Mouse (Mus musculus): Measurements from ENCODE around the gene Tm9sf2. TPM values are rescaled to one million over a fixed set of nuclear protein-coding genes. Genes with fewer than 3 reads are reported as not detected.
"Not testable (repeated sequence)": the region's sequence is repeated elsewhere in the genome, so short reads cannot be mapped to it uniquely, and the experiment has no call there.

Tm9sf2 gene
- 72.6 and 75.0 TPM in 2 replicates for polyA plus RNA-seq (2015; fragmentation: Nextera tagmentation; extraction: Ambion mirVana)

- WGBS (ENCODE audit: insufficient replicate concordance): under 1% methylated on average over 76 of the region's 76 CpGs
- H3K27ac ChIP-seq (replicated peaks): peak within 1 kb of the TSS; percentile 96
- H3K4me1 ChIP-seq (replicated peaks): peaks cover 46% of the 10 kb centered on the region
- peak; percentile 90 for ATAC-seq (ENCODE audit: insufficient read depth)
- H3K4me3 ChIP-seq (replicated peaks): peak within 1 kb of the TSS; percentile 100
- H3K9me3 ChIP-seq (replicated peaks): no peaks in the 10 kb centered on the region
- peak within 1 kb of the TSS; percentile 84 for H3K4me2 ChIP-seq
- no peaks in the 10 kb centered on the region for H3K27me3 ChIP-seq
- peaks cover 14% of the 10 kb centered on the region; the same call in 1 of the 2 replicates for H3K36me3 ChIP-seq (replicated peaks)
- H3K9ac ChIP-seq: peak within 1 kb of the TSS; percentile 99
Observed at GRCm38 (mm10) chr14:122106822-122107468, at the start of gene Tm9sf2. Tm9sf2 (plus strand) TSS chr14:122107038.

GRCm38 (mm10) chr14:122057941-122058346, 48.9 kb upstream of the Tm9sf2 start:
- H3K9ac ChIP-seq: no peak overlapping the region

GRCm38 (mm10) chr14:122060642-122061041, 46.2 kb upstream of the Tm9sf2 start:
- ATAC-seq (ENCODE audit: insufficient read depth): no peak
- Histone ChIP-seq H3K36me3 (replicated peaks) (no peaks in the 10 kb centered on the region), H3K4me3 (replicated peaks) (no peak overlapping the region), H3K27ac (replicated peaks) (no peak overlapping the region), H3K9ac (no peak overlapping the region), H3K4me1 (replicated peaks) (peaks cover 15% of the 10 kb centered on the region), H3K4me2 (no peak overlapping the region), H3K9me3 (replicated peaks) (no peaks in the 10 kb centered on the region), H3K27me3 (no peaks in the 10 kb centered on the region)
- WGBS (ENCODE audit: insufficient replicate concordance): 2% methylated on average over 3 of the region's 3 CpGs

More at GRCm38 (mm10) chr14:122057941-122058346, 48.9 kb upstream of the Tm9sf2 start:
- Histone ChIP-seq H3K27me3 (no peaks in the 10 kb centered on the region), H3K4me3 (replicated peaks) (no peak overlapping the region), H3K4me2 (no peak overlapping the region), H3K4me1 (replicated peaks) (peaks cover 15% of the 10 kb centered on the region), H3K9me3 (replicated peaks) (no peaks in the 10 kb centered on the region), H3K36me3 (replicated peaks) (no peaks in the 10 kb centered on the region), H3K27ac (replicated peaks) (no peak overlapping the region)
- no peak for ATAC-seq (ENCODE audit: insufficient read depth)
- WGBS (ENCODE audit: insufficient replicate concordance): 13% methylated on average over 2 of the region's 2 CpGs

- ATAC-seq (ENCODE audit: insufficient read depth): no peak
- no peak overlapping the region for H3K27ac ChIP-seq (replicated peaks)
- 77% methylated on average over 6 of the region's 6 CpGs for WGBS (ENCODE audit: insufficient replicate concordance)
Observed at GRCm38 (mm10) chr14:122061376-122061775, 45.5 kb upstream of the Tm9sf2 start.

GRCm38 (mm10) chr14:122062411-122063090, 44.3 kb upstream of the Tm9sf2 start:
- Histone ChIP-seq H3K4me3 (replicated peaks) (no peak overlapping the region), H3K9ac (no peak overlapping the region), H3K9me3 (replicated peaks) (no peaks in the 10 kb centered on the region), H3K4me2 (no peak overlapping the region), H3K27ac (replicated peaks) (no peak overlapping the region), H3K4me1 (replicated peaks) (peaks cover 7% of the 10 kb centered on the region), H3K36me3 (replicated peaks) (no peaks in the 10 kb centered on the region), H3K27me3 (no peaks in the 10 kb centered on the region)
- 63% methylated on average over 10 of the region's 10 CpGs for WGBS (ENCODE audit: insufficient replicate concordance)
- no peak for ATAC-seq (ENCODE audit: insufficient read depth)

More at GRCm38 (mm10) chr14:122061376-122061775, 45.5 kb upstream of the Tm9sf2 start:
- Histone ChIP-seq H3K36me3 (replicated peaks) (no peaks in the 10 kb centered on the region), H3K4me3 (replicated peaks) (no peak overlapping the region), H3K9me3 (replicated peaks) (no peaks in the 10 kb centered on the region), H3K9ac (no peak overlapping the region), H3K4me1 (replicated peaks) (peaks cover 15% of the 10 kb centered on the region), H3K4me2 (no peak overlapping the region), H3K27me3 (no peaks in the 10 kb centered on the region)

GRCm38 (mm10) chr14:122063599-122063998, 43.2 kb upstream of the Tm9sf2 start:
- H3K4me1 ChIP-seq (replicated peaks): peaks cover 9% of the 10 kb centered on the region
- no peaks in the 10 kb centered on the region for H3K27me3 ChIP-seq
- no peak overlapping the region for H3K4me3 ChIP-seq (replicated peaks)
- H3K36me3 ChIP-seq (replicated peaks): no peaks in the 10 kb centered on the region
- no peak for ATAC-seq (ENCODE audit: insufficient read depth)
- H3K9me3 ChIP-seq (replicated peaks): no peaks in the 10 kb centered on the region
- H3K9ac ChIP-seq: no peak overlapping the region
- no peak overlapping the region for H3K27ac ChIP-seq (replicated peaks)
- H3K4me2 ChIP-seq: no peak overlapping the region
- 38% methylated on average over 5 of the region's 5 CpGs for WGBS (ENCODE audit: insufficient replicate concordance)

- H3K4me3 ChIP-seq (replicated peaks): no peak overlapping the region
- H3K4me1 ChIP-seq (replicated peaks): peaks cover 17% of the 10 kb centered on the region
- no peak overlapping the region for H3K9ac ChIP-seq
- H3K4me2 ChIP-seq: no peak overlapping the region
- no peak for ATAC-seq (ENCODE audit: insufficient read depth)
- no peaks in the 10 kb centered on the region for H3K27me3 ChIP-seq
- no peaks in the 10 kb centered on the region for H3K9me3 ChIP-seq (replicated peaks)
- H3K27ac ChIP-seq (replicated peaks): no peak overlapping the region
- 1% methylated on average over 2 of the region's 2 CpGs for WGBS (ENCODE audit: insufficient replicate concordance)
- no peaks in the 10 kb centered on the region for H3K36me3 ChIP-seq (replicated peaks)
Observed at GRCm38 (mm10) chr14:122064519-122064918, 42.3 kb upstream of the Tm9sf2 start.

GRCm38 (mm10) chr14:122066243-122066642, 40.6 kb upstream of the Tm9sf2 start:
- Histone ChIP-seq H3K27me3 (no peaks in the 10 kb centered on the region), H3K27ac (replicated peaks) (no peak overlapping the region), H3K9ac (no peak overlapping the region), H3K36me3 (replicated peaks) (no peaks in the 10 kb centered on the region), H3K4me1 (replicated peaks) (peaks cover 15% of the 10 kb centered on the region), H3K4me3 (replicated peaks) (no peak overlapping the region), H3K9me3 (replicated peaks) (no peaks in the 10 kb centered on the region), H3K4me2 (no peak overlapping the region)
- 34% methylated on average over 4 of the region's 4 CpGs for WGBS (ENCODE audit: insufficient replicate concordance)
- no peak for ATAC-seq (ENCODE audit: insufficient read depth)

GRCm38 (mm10) chr14:122068036-122068435, 38.8 kb upstream of the Tm9sf2 start:
- H3K9me3 ChIP-seq (replicated peaks); H3K9ac ChIP-seq; H3K36me3 ChIP-seq (replicated peaks); H3K4me2 ChIP-seq; H3K4me3 ChIP-seq (replicated peaks); H3K27ac ChIP-seq (replicated peaks); H3K27me3 ChIP-seq; ATAC-seq (ENCODE audit: insufficient read depth): not testable (repeated sequence)
- peaks cover 15% of the 10 kb centered on the region for H3K4me1 ChIP-seq (replicated peaks)
- WGBS (ENCODE audit: insufficient replicate concordance): 35% methylated on average over 3 of the region's 3 CpGs

GRCm38 (mm10) chr14:122068801-122069695, 37.8 kb upstream of the Tm9sf2 start:
- H3K9me3 ChIP-seq (replicated peaks): no peaks in the 10 kb centered on the region
- no peak overlapping the region for H3K27ac ChIP-seq (replicated peaks)
- no peaks in the 10 kb centered on the region for H3K36me3 ChIP-seq (replicated peaks)
- ATAC-seq (ENCODE audit: insufficient read depth): no peak
- H3K9ac ChIP-seq: no peak overlapping the region
- 37% methylated on average over 11 of the region's 11 CpGs for WGBS (ENCODE audit: insufficient replicate concordance)
- H3K4me2 ChIP-seq: no peak overlapping the region
- H3K27me3 ChIP-seq: no peaks in the 10 kb centered on the region
- H3K4me3 ChIP-seq (replicated peaks): no peak overlapping the region
- peaks cover 15% of the 10 kb centered on the region for H3K4me1 ChIP-seq (replicated peaks)

GRCm38 (mm10) chr14:122069948-122070347, 36.9 kb upstream of the Tm9sf2 start:
- ATAC-seq (ENCODE audit: insufficient read depth): no peak
- Histone ChIP-seq H3K4me2 (no peak overlapping the region), H3K27me3 (no peaks in the 10 kb centered on the region), H3K4me1 (replicated peaks) (peaks cover 15% of the 10 kb centered on the region), H3K9ac (no peak overlapping the region), H3K9me3 (replicated peaks) (no peaks in the 10 kb centered on the region), H3K4me3 (replicated peaks) (no peak overlapping the region), H3K27ac (replicated peaks) (no peak overlapping the region), H3K36me3 (replicated peaks) (no peaks in the 10 kb centered on the region)
- WGBS (ENCODE audit: insufficient replicate concordance): 48% methylated on average over 3 of the region's 3 CpGs

Measured in liver, embryonic 15.5 days (tissue).